Mouse (Mus musculus): ENCODE measurements around the gene Gm42417. TPM values are rescaled to one million over a fixed set of nuclear protein-coding genes. Genes with fewer than 3 reads are reported as not detected.

Gene Gm42417
- polyA plus RNA-seq, 1 experiment from 2014 or later: 0.54 TPM

GRCm38 (mm10) chr1:36497312-36497711 is 41.9 kb downstream of the Gm42417 start:
- 0 out of 2 replicates have a peak, but pooled peaks cover 3% of the 10 kb centered on the region for H3K9me3 ChIP-seq
- WGBS: 78% methylated on average over 2 of the region's 2 CpGs

GRCm38 (mm10) chr1:36496719-36497118 is 42.5 kb downstream of the Gm42417 start:
- Histone ChIP-seq H3K27ac (replicated peaks) (no peak overlapping the region), H3K4me3 (no peak overlapping the region), H3K9me3 (0 out of 2 replicates have a peak, but pooled peaks cover 3% of the 10 kb centered on the region), H3K36me3 (replicated peaks) (peaks cover 22% of the 10 kb centered on the region), H3K4me1 (peaks cover 18% of the 10 kb centered on the region), H3K27me3 (replicated peaks; ENCODE audit: low read depth, poor library complexity, severe bottlenecking) (no peaks in the 10 kb centered on the region)
- no peak for DNase-seq (ENCODE audit: low spot score)
- WGBS: 63% methylated on average over 2 of the region's 2 CpGs

More at GRCm38 (mm10) chr1:36497312-36497711, 41.9 kb downstream of the Gm42417 start:
- H3K27me3 ChIP-seq (replicated peaks; ENCODE audit: low read depth, poor library complexity, severe bottlenecking): no peaks in the 10 kb centered on the region
- H3K27ac ChIP-seq (replicated peaks): no peak overlapping the region
- no peak for DNase-seq (ENCODE audit: low spot score)
- H3K4me1 ChIP-seq: peaks cover 12% of the 10 kb centered on the region
- H3K4me3 ChIP-seq: no peak overlapping the region
- peaks cover 22% of the 10 kb centered on the region for H3K36me3 ChIP-seq (replicated peaks)

DNA sequence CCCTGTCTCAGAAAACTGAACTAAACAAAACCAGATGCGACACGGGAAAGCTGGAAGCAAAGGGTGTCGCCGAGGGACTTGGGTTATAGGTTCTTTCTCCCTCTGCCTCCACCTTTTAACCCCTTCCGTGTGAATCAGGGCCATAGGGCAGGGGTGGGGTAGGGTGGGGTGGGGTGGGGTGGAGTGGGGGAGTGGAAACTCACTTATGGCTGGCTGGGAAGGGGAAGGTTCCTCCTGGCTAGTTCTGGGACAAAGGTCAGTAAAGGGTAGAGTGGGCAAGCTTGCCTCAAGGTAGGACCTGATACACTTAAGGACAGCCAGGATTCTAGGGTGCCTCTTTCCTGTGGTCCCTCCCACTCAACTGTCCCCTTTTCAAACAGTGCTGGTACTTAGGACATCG is 45.9 kb downstream of the Gm42417 start:
- Histone ChIP-seq H3K4me3 (no peak overlapping the region), H3K36me3 (replicated peaks) (peaks cover under 1% of the 10 kb centered on the region; the same call in 1 of the 2 replicates), H3K27ac (replicated peaks) (no peak overlapping the region), H3K27me3 (replicated peaks; ENCODE audit: low read depth, poor library complexity, severe bottlenecking) (no peaks in the 10 kb centered on the region), H3K4me1 (peaks cover 19% of the 10 kb centered on the region), H3K9me3 (0 out of 2 replicates have a peak, but pooled peaks cover 3% of the 10 kb centered on the region)
- no peak for DNase-seq (ENCODE audit: low spot score)
- WGBS: 46% methylated on average over 6 of the region's 6 CpGs

GRCm38 (mm10) chr1:36492416-36493139 is 46.7 kb downstream of the Gm42417 start:
- H3K27ac ChIP-seq (replicated peaks): 0 out of 2 replicates have a peak overlapping the region, but pooled peaks have one; percentile 57
- 43% methylated on average over 9 of the region's 9 CpGs for WGBS

DNA sequence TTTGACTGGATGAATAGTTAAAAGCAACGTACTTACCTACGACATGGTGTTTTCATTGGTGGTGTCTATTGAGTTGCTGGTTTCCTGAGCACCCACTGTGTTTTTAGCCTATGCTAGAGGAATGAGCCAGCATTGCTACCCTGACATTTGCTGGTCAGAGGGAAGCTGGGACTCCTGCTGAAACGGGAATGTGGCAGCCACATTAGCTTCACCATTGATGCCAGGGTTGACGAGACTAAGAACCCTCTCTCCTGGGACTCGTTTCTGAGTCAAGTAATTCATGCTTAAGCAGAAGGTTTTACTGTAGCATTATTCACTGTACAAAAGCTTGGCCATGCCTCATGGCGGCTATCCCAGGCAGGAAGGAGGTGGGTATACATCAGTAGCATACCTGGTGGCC is 49.6 kb downstream of the Gm42417 start:
- Histone ChIP-seq H3K36me3 (replicated peaks) (no peaks in the 10 kb centered on the region), H3K4me1 (peaks cover 34% of the 10 kb centered on the region), H3K4me3 (no peak overlapping the region), H3K27me3 (replicated peaks; ENCODE audit: low read depth, poor library complexity, severe bottlenecking) (no peaks in the 10 kb centered on the region), H3K27ac (replicated peaks) (no peak overlapping the region), H3K9me3 (no peaks in the 10 kb centered on the region)
- no peak for DNase-seq (ENCODE audit: low spot score)
- WGBS: 78% methylated on average over 6 of the region's 6 CpGs

More at GRCm38 (mm10) chr1:36492416-36493139, 46.7 kb downstream of the Gm42417 start:
- peak; percentile 59 for DNase-seq (ENCODE audit: low spot score)
- H3K4me3 ChIP-seq: no peak overlapping the region
- no peaks in the 10 kb centered on the region for H3K27me3 ChIP-seq (replicated peaks; ENCODE audit: low read depth, poor library complexity, severe bottlenecking)
- no peaks in the 10 kb centered on the region for H3K36me3 ChIP-seq (replicated peaks)
- peaks cover 19% of the 10 kb centered on the region for H3K4me1 ChIP-seq
- H3K9me3 ChIP-seq: 0 out of 2 replicates have a peak, but pooled peaks cover 3% of the 10 kb centered on the region

GRCm38 (mm10) chr1:36487111-36487510 is 52.1 kb downstream of the Gm42417 start:
- Histone ChIP-seq H3K27ac (replicated peaks) (no peak overlapping the region), H3K36me3 (replicated peaks) (no peaks in the 10 kb centered on the region), H3K27me3 (replicated peaks; ENCODE audit: low read depth, poor library complexity, severe bottlenecking) (no peaks in the 10 kb centered on the region), H3K4me3 (no peak overlapping the region), H3K4me1 (peaks cover 27% of the 10 kb centered on the region), H3K9me3 (no peaks in the 10 kb centered on the region)
- 86% methylated on average over 9 of the region's 9 CpGs for WGBS
- DNase-seq (ENCODE audit: low spot score): no peak

GRCm38 (mm10) chr1:36485080-36485479 is 54.1 kb downstream of the Gm42417 start:
- Histone ChIP-seq H3K36me3 (replicated peaks) (no peaks in the 10 kb centered on the region), H3K27me3 (replicated peaks; ENCODE audit: low read depth, poor library complexity, severe bottlenecking) (no peaks in the 10 kb centered on the region), H3K27ac (replicated peaks) (no peak overlapping the region), H3K4me3 (no peak overlapping the region), H3K9me3 (no peaks in the 10 kb centered on the region), H3K4me1 (peaks cover 23% of the 10 kb centered on the region)
- WGBS: 87% methylated on average over 7 of the region's 7 CpGs
- DNase-seq (ENCODE audit: low spot score): no peak

- H3K4me1 ChIP-seq: peaks cover 23% of the 10 kb centered on the region
- H3K27ac ChIP-seq (replicated peaks): no peak overlapping the region
- WGBS: 42% methylated on average over 4 of the region's 4 CpGs
- no peaks in the 10 kb centered on the region for H3K9me3 ChIP-seq
- H3K36me3 ChIP-seq (replicated peaks): no peaks in the 10 kb centered on the region
- H3K27me3 ChIP-seq (replicated peaks; ENCODE audit: low read depth, poor library complexity, severe bottlenecking): no peaks in the 10 kb centered on the region
- no peak overlapping the region for H3K4me3 ChIP-seq
- no peak for DNase-seq (ENCODE audit: low spot score)
Observed at GRCm38 (mm10) chr1:36483825-36484224, 55.4 kb downstream of the Gm42417 start.

Small RNA genes within 50 kb of the gene (microRNA-seq; reads per million reads assigned to microRNA genes)
- not detected for gene Gm47280

Other genes with a start within 250 kb of the Gm42417 start
- 3.3 and 4.5 TPM in 2 replicates for gene Arid5a, start 231.7 kb downstream of the Gm42417 start, polyA plus RNA-seq (2016; fragmentation: Nextera tagmentation; extraction: Ambion mirVana)
- gene Kansl3, start 170.2 kb downstream of the Gm42417 start, polyA plus RNA-seq (2016; fragmentation: Nextera tagmentation; extraction: Ambion mirVana): 50.9 and 52.1 TPM in 2 replicates
- gene Fer1l5, start 167.1 kb downstream of the Gm42417 start, polyA plus RNA-seq (2016; fragmentation: Nextera tagmentation; extraction: Ambion mirVana): 1.2 and 1.7 TPM in 2 replicates
- 58.4 and 62.9 TPM in 2 replicates for gene Lman2l, start 94.2 kb downstream of the Gm42417 start, polyA plus RNA-seq (2016; fragmentation: Nextera tagmentation; extraction: Ambion mirVana)
- gene Cnnm4, start 67.8 kb downstream of the Gm42417 start, polyA plus RNA-seq (2016; fragmentation: Nextera tagmentation; extraction: Ambion mirVana): 16.2 and 16.4 TPM in 2 replicates
- 3.5 and 3.6 TPM in 2 replicates for gene Cnnm3, start 27.6 kb downstream of the Gm42417 start, polyA plus RNA-seq (2016; fragmentation: Nextera tagmentation; extraction: Ambion mirVana)
- 15.5 and 16.6 TPM in 2 replicates for gene Ankrd23, start 2.5 kb downstream of the Gm42417 start, polyA plus RNA-seq (2016; fragmentation: Nextera tagmentation; extraction: Ambion mirVana)
- gene Ankrd39, start 8.0 kb upstream of the Gm42417 start, polyA plus RNA-seq (2016; fragmentation: Nextera tagmentation; extraction: Ambion mirVana): 18.9 and 20.3 TPM in 2 replicates
- 24.9 and 25.9 TPM in 2 replicates for gene Sema4c, start 18.9 kb upstream of the Gm42417 start, polyA plus RNA-seq (2016; fragmentation: Nextera tagmentation; extraction: Ambion mirVana)
- 0.57 and 0.65 TPM in 2 replicates for gene Fam178b, start 143.8 kb upstream of the Gm42417 start, polyA plus RNA-seq (2016; fragmentation: Nextera tagmentation; extraction: Ambion mirVana)
- 515 and 522 TPM in 2 replicates for gene Cox5b, start 152.0 kb upstream of the Gm42417 start, polyA plus RNA-seq (2016; fragmentation: Nextera tagmentation; extraction: Ambion mirVana)
- not detected in 2 replicates for gene 4933424G06Rik, start 170.7 kb upstream of the Gm42417 start, polyA plus RNA-seq (2016; fragmentation: Nextera tagmentation; extraction: Ambion mirVana)
- gene Actr1b, start 175.0 kb upstream of the Gm42417 start, polyA plus RNA-seq (2016; fragmentation: Nextera tagmentation; extraction: Ambion mirVana): 137 and 141 TPM in 2 replicates
- gene Zap70, start 222.4 kb upstream of the Gm42417 start, polyA plus RNA-seq (2016; fragmentation: Nextera tagmentation; extraction: Ambion mirVana): 0.24 and 0.31 TPM in 2 replicates

Data from embryonic facial prominence, embryonic 10.5 days (tissue).